Mouse (Mus musculus) neural tube, embryonic 12.5 days (tissue): ENCODE results near the gene Igsf21. TPM values are rescaled to one million over a fixed set of nuclear protein-coding genes. Genes with fewer than 3 reads are reported as not detected.

Source experiments
- ATAC-seq: fragments of 200-750 bp; cut with Nextera tagmentation; 2 replicates; pipeline ENCODE4 v1.8.0; 2017; ENCODE audit warnings: low read depth, mild to moderate bottlenecking, moderate TSS enrichment, moderate library complexity; ENCODE audit not compliant: low FRiP score
- H3K27ac ChIP-seq: fragments of 300-500 bp; sonication (generic); 2 replicates; pipeline ENCODE4 v1.5.1; 2016
- H3K27me3 ChIP-seq: fragments of 300-500 bp; sonication (generic); replicated peaks from 2 replicates; pipeline ENCODE4 v1.6.1; 2016; ENCODE audit warnings: mild to moderate bottlenecking
- H3K36me3 ChIP-seq: fragments of 300-500 bp; sonication (generic); 2 replicates; pipeline ENCODE4 v1.6.1; 2016; ENCODE audit warnings: mild to moderate bottlenecking
- H3K4me1 ChIP-seq: fragments of 300-500 bp; sonication (generic); 2 replicates; pipeline ENCODE4 v1.6.1; 2016
- H3K4me2 ChIP-seq: fragments of 300-500 bp; sonication (generic); replicated peaks from 2 replicates; pipeline ENCODE4 v1.6.1; 2016; ENCODE audit warnings: mild to moderate bottlenecking
- H3K4me3 ChIP-seq: fragments of 300-500 bp; sonication (generic); 2 replicates; pipeline ENCODE4 v1.5.1; 2016
- H3K9ac ChIP-seq: fragments of 300-500 bp; sonication (generic); 2 replicates; pipeline ENCODE4 v1.6.1; 2016; ENCODE audit warnings: mild to moderate bottlenecking
- H3K9me3 ChIP-seq: fragments of 300-500 bp; sonication (generic); 2 replicates; pipeline ENCODE4 v1.6.1; 2016; ENCODE audit warnings: mild to moderate bottlenecking
- whole genome bisulfite sequencing: fragments of 180-500 bp; shearing (Covaris S2); methylation state at CpG from one replicate; pipeline ENCODE4 v1.1.7; 2016; 5-methylcytosine and 5-hydroxymethylcytosine counted together
- polyA plus RNA-seq: library from polyadenylated mRNA; unstranded; fragments of >200 nt; fragmentation: Nextera tagmentation; extraction: Ambion mirVana; gene quantifications from 2 replicates; pipeline ENCODE4 v1.2.1, GENCODE M21; 2016

The Igsf21 gene
- polyA plus RNA-seq: 25.5 and 28.6 TPM in 2 replicates

- H3K27me3 ChIP-seq: peaks cover 76% of the 10 kb centered on the region
- H3K9ac ChIP-seq: peak within 1 kb of the TSS; percentile 76
- H3K27ac ChIP-seq: peak within 1 kb of the TSS; percentile 57; the same call in 1 of the 2 replicates
- peak; percentile 72 for ATAC-seq
- peak within 1 kb of the TSS; percentile 53 for H3K4me3 ChIP-seq
- H3K36me3 ChIP-seq: no peaks in the 10 kb centered on the region
- under 1% methylated on average over 79 of the region's 90 CpGs for WGBS
- peak within 1 kb of the TSS; percentile 89 for H3K4me2 ChIP-seq
- H3K9me3 ChIP-seq: no peaks in the 10 kb centered on the region
- peaks cover 50% of the 10 kb centered on the region for H3K4me1 ChIP-seq
These were observed at the start of gene Igsf21 for GRCm38 (mm10) chr4:140246180-140247005. Igsf21 (minus strand) TSS chr4:140246784.

DNA sequence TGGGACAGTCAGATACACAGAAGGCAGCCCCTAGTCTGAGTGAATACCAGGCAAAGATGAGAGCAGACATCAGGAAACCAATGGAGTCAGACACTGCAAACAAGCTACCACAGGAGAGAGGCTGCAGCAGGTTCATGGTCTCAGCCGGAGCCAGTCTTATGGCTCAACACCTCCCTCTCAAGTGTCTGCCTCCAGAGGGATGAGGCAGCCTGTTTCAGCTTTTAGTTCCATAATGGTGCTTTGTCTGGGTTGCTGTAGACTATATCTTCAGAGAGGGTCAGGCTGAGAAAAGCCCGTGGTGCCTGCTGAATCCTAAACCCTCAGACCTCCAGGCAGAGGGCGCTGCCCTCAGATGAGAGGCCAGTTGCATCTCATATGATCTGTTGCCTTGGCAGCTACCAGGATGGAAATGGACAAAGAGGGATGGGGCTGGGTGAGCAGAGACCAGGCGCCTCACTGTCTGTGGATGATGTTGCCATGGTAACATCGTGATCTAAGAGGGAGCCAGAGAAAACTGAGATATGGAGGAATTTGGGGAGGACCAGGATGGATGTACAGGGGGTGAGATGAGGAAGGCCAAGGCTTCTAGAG, 39.2 kb upstream of the Igsf21 start:
- ATAC-seq: no peak
- WGBS: 71% methylated on average over 5 of the region's 5 CpGs
- H3K4me2 ChIP-seq: no peak overlapping the region
- no peak overlapping the region for H3K9ac ChIP-seq
- peaks cover 5% of the 10 kb centered on the region; the same call in 1 of the 2 replicates for H3K4me1 ChIP-seq
- no peaks in the 10 kb centered on the region for H3K36me3 ChIP-seq
- no peak overlapping the region for H3K4me3 ChIP-seq
- no peak overlapping the region for H3K27ac ChIP-seq
- 0 out of 2 replicates have a peak, but pooled peaks cover 2% of the 10 kb centered on the region for H3K27me3 ChIP-seq
- no peaks in the 10 kb centered on the region for H3K9me3 ChIP-seq

GRCm38 (mm10) chr4:140283398-140283797, 36.8 kb upstream of the Igsf21 start:
- Histone ChIP-seq H3K36me3 (no peaks in the 10 kb centered on the region), H3K27ac (no peak overlapping the region), H3K27me3 (0 out of 2 replicates have a peak, but pooled peaks cover 2% of the 10 kb centered on the region), H3K4me2 (no peak overlapping the region), H3K9ac (no peak overlapping the region), H3K4me3 (no peak overlapping the region), H3K4me1 (peaks cover 5% of the 10 kb centered on the region; the same call in 1 of the 2 replicates), H3K9me3 (no peaks in the 10 kb centered on the region)
- no peak for ATAC-seq
- 13% methylated on average over 2 of the region's 2 CpGs for WGBS

GRCm38 (mm10) chr4:140278269-140278668, 31.7 kb upstream of the Igsf21 start:
- H3K4me3 ChIP-seq: no peak overlapping the region
- no peaks in the 10 kb centered on the region for H3K36me3 ChIP-seq
- no peak overlapping the region for H3K4me2 ChIP-seq
- H3K9ac ChIP-seq: no peak overlapping the region
- peaks cover 10% of the 10 kb centered on the region; the same call in 1 of the 2 replicates for H3K9me3 ChIP-seq
- no peak overlapping the region for H3K27ac ChIP-seq
- no peaks in the 10 kb centered on the region for H3K27me3 ChIP-seq
- no peaks in the 10 kb centered on the region for H3K4me1 ChIP-seq
- ATAC-seq: no peak
- 91% methylated on average over 2 of the region's 2 CpGs for WGBS

DNA sequence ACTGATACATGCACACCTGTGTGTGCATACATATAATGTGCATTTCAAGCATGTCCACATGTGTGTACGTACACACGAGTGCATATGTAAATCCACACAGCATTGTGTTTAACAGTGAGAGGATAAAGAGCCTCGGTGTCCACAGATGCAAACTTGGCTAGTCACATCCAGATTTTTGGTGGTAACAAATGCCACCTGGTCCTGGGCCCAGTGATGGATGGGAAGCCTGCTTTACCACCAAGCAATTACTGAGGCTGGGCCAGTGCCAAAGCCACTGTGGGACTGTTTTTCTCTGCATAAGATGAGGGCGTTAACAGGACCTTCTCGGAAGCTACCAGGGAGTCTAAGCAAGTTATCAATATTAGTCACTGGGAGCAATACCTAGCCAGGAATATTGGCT, 25.3 kb upstream of the Igsf21 start:
- H3K4me2 ChIP-seq: no peak overlapping the region
- 94% methylated on average over 5 of the region's 5 CpGs for WGBS
- no peaks in the 10 kb centered on the region for H3K27me3 ChIP-seq
- ATAC-seq: no peak
- H3K27ac ChIP-seq: no peak overlapping the region
- H3K4me1 ChIP-seq: no peaks in the 10 kb centered on the region
- H3K4me3 ChIP-seq: no peak overlapping the region
- no peak overlapping the region for H3K9ac ChIP-seq
- peaks cover 4% of the 10 kb centered on the region; the same call in 1 of the 2 replicates for H3K9me3 ChIP-seq
- no peaks in the 10 kb centered on the region for H3K36me3 ChIP-seq

GRCm38 (mm10) chr4:140270451-140270850, 23.9 kb upstream of the Igsf21 start:
- H3K27ac ChIP-seq: no peak overlapping the region
- H3K4me2 ChIP-seq: no peak overlapping the region
- no peaks in the 10 kb centered on the region; the same call in 1 of the 2 replicates for H3K9me3 ChIP-seq
- WGBS: 78% methylated on average over 7 of the region's 7 CpGs
- no peaks in the 10 kb centered on the region for H3K4me1 ChIP-seq
- no peak overlapping the region for H3K4me3 ChIP-seq
- no peak for ATAC-seq
- H3K36me3 ChIP-seq: no peaks in the 10 kb centered on the region
- H3K9ac ChIP-seq: no peak overlapping the region
- no peaks in the 10 kb centered on the region for H3K27me3 ChIP-seq

- Histone ChIP-seq H3K9ac (no peak overlapping the region), H3K4me1 (peaks cover 3% of the 10 kb centered on the region; the same call in 1 of the 2 replicates), H3K27ac (no peak overlapping the region), H3K27me3 (no peaks in the 10 kb centered on the region), H3K4me2 (no peak overlapping the region), H3K36me3 (no peaks in the 10 kb centered on the region), H3K9me3 (no peaks in the 10 kb centered on the region; the same call in 1 of the 2 replicates), H3K4me3 (no peak overlapping the region)
- no peak for ATAC-seq
- 72% methylated on average over 15 of the region's 15 CpGs for WGBS
These were observed 22.7 kb upstream of the Igsf21 start for GRCm38 (mm10) chr4:140269184-140269840.

DNA sequence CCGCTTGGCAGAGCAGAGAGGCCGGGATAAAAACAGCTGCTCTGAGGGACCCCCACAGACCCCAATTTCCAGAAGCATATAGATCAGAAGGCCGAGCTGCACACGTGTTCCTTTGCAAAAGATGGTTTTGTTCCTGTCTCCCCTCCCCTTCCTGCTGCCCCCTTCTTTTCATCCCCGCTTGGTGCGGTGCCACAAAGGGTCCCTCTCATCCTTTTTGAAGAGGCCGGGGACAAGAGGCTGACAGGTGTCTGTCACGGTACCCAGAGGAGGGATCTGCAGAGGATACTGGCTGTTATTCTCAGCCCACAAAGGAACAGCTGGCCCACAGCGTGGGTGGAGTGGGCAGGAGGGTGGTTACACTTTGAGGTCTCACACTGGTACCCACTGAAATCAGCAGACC, 21.3 kb upstream of the Igsf21 start:
- ATAC-seq: no peak
- peaks cover 3% of the 10 kb centered on the region; the same call in 1 of the 2 replicates for H3K4me1 ChIP-seq
- no peaks in the 10 kb centered on the region for H3K36me3 ChIP-seq
- H3K27ac ChIP-seq: no peak overlapping the region
- no peak overlapping the region for H3K4me2 ChIP-seq
- WGBS: 80% methylated on average over 9 of the region's 9 CpGs
- H3K9ac ChIP-seq: no peak overlapping the region
- H3K9me3 ChIP-seq: no peaks in the 10 kb centered on the region; the same call in 1 of the 2 replicates
- H3K27me3 ChIP-seq: no peaks in the 10 kb centered on the region
- H3K4me3 ChIP-seq: no peak overlapping the region

- Histone ChIP-seq H3K4me3 (no peak overlapping the region), H3K27ac (no peak overlapping the region), H3K4me1 (peaks cover 3% of the 10 kb centered on the region; the same call in 1 of the 2 replicates), H3K9me3 (no peaks in the 10 kb centered on the region; the same call in 1 of the 2 replicates), H3K9ac (no peak overlapping the region), H3K4me2 (no peak overlapping the region), H3K36me3 (no peaks in the 10 kb centered on the region), H3K27me3 (no peaks in the 10 kb centered on the region)
- ATAC-seq: no peak
- 74% methylated on average over 5 of the region's 5 CpGs for WGBS
These were observed 20.5 kb upstream of the Igsf21 start for GRCm38 (mm10) chr4:140267086-140267485.

GRCm38 (mm10) chr4:140258968-140259367, 12.4 kb upstream of the Igsf21 start:
- H3K4me2 ChIP-seq: no peak overlapping the region
- no peaks in the 10 kb centered on the region for H3K36me3 ChIP-seq
- ATAC-seq: no peak
- no peaks in the 10 kb centered on the region; the same call in 1 of the 2 replicates for H3K4me1 ChIP-seq
- H3K9ac ChIP-seq: no peak overlapping the region
- H3K9me3 ChIP-seq: no peaks in the 10 kb centered on the region
- 12% methylated on average over 6 of the region's 6 CpGs for WGBS
- no peaks in the 10 kb centered on the region; the same call in 1 of the 2 replicates for H3K27me3 ChIP-seq
- no peak overlapping the region for H3K27ac ChIP-seq
- H3K4me3 ChIP-seq: no peak overlapping the region

- 12% methylated on average over 7 of the region's 7 CpGs for WGBS
- no peak overlapping the region for H3K27ac ChIP-seq
- peaks cover 4% of the 10 kb centered on the region; the same call in 1 of the 2 replicates for H3K4me1 ChIP-seq
- ATAC-seq: no peak
- no peaks in the 10 kb centered on the region for H3K9me3 ChIP-seq
- H3K9ac ChIP-seq: no peak overlapping the region
- H3K4me3 ChIP-seq: no peak overlapping the region
- H3K4me2 ChIP-seq: no peak overlapping the region
- H3K36me3 ChIP-seq: no peaks in the 10 kb centered on the region
- peaks cover 26% of the 10 kb centered on the region for H3K27me3 ChIP-seq
These were observed 5.8 kb upstream of the Igsf21 start for GRCm38 (mm10) chr4:140252369-140252768.
